Mouse (Mus musculus) layer of hippocampus, adult 8-10 months (tissue): ENCODE data around the gene Pkp2. TPM values are rescaled to one million over a fixed set of nuclear protein-coding genes. Genes with fewer than 3 reads are reported as not detected.
"Not testable (repeated sequence)": the region's sequence is repeated elsewhere in the genome, so short reads cannot be mapped to it uniquely, and the experiment has no call there.

Experiments
- DNase-seq, 2 experiments: peaks; one replicate each; pipeline ENCODE4 v3.0.0; 2022; ENCODE audit warnings: low spot score in 2 of 2
- total RNA-seq, 4 experiments: library from RNA; stranded (reverse); gene quantifications; 2 replicates each; pipeline ENCODE4 v1.2.4; 2022

Gene Pkp2
- 10 to 100 TPM; 33.4 to 48.0 (median 40.4) TPM for total RNA-seq

GRCm38 (mm10) chr16:16213079-16213760 lies at the start of gene Pkp2:
TSS of gene Pkp2 (plus strand) at chr16:16213318.
- DNase-seq: peak in 1 of 2 experiments; percentile 43

DNA sequence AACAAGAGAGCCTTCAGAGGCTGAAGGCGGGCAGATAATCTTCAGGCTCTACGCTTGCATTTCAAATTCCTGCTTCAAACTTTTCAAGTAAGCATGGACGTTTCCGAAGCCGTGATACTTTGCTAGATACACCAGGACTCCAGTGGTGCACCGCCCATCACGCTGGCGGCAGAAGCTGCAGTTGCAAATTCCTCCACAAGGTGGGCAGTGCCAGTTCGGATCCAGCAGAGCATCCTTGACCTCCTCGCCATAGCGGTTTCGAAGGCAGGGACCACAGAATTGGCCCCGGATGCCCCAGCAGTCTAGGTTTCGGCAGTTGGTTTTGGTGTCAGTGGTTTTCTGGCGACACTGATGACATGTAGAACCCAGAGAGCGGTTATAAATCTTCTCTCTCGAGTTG lies 15.7 kb upstream of the Pkp2 start:
- DNase-seq: no peak

DNA sequence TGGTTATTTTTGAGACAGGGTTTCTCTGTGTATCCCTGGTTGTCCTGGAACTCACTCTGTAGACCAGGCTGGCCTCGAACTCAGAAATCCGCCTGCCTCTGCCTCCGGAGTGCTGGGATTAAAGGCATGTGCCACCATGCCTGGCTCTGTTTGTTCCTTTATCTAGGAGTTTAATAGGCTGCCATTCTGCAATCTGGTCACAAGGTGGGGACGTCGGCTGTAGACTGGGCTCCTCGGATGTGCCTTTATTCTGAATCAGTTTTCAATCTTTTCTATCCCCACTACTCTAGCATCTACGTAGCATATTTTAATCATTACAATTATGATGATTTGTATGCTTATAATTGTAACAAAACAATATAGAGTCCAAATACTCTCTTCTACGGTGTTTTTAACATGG lies 11.1 kb upstream of the Pkp2 start:
- DNase-seq: peak in 1 of 2 experiments; percentile 44

DNA sequence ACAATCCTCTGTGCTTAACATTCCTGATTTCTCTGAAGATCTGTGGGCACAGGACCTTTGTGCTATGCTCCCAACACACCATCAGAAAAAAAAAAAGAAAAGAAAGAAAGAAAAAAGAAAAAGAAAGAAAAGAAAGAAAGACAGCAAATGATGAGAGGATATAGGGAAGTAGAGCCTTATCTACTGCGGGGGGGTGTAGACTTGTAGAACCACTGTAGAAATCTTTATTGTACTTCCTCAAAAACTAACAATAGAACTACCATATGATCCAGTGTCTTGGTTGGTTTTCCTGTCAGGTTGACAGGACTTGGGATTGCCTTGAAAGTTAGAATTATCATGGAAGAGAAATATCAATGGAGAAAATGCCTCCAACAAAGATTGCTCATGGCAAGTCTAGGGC lies 8.5 kb upstream of the Pkp2 start:
- no peak for DNase-seq

DNA sequence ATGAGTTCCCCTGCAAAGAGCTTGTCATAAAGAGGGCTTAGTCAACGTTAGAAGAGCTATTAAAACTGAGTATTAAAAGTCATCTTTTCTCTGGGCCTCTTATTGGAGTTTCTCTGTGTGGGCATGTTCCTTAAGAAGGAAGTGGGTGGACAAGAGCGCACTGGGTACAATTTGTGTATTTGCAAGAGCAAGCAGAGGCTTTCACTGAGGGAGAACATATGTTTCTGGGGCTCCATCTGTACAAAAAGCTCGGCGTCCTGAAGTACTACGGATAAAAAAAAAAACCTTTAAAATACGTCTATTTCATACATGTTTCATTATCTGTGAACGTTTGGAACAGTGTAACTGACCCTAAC lies 417 bp upstream of the Pkp2 start:
- peak; percentile 28 to 31 for DNase-seq

DNA sequence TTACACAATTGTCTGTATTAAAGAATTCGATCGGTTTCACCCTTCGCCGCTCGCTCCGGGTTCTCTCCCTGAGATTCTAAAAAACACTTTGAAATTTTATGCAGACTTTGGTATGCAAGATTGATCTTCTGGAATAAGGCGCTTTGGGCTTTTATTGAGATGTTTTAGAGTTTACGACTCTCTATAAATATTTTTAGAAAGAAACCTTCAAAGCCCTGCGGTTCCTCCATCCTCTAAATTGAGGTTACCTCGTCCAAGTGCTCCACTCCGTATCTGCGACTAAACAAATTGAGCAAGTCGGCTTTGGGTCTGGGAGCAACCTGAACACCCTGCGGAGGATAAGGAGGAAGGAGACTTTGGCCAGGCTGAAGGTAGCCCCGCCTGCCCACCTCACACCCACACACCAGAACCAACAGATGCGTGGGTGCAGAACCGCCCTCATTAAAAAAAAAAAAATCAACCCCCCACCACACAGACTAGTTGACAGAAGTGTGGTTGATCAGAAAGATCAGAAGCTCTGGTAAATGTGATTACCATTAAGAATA lies 715 bp downstream of the Pkp2 start:
- no peak for DNase-seq

DNA sequence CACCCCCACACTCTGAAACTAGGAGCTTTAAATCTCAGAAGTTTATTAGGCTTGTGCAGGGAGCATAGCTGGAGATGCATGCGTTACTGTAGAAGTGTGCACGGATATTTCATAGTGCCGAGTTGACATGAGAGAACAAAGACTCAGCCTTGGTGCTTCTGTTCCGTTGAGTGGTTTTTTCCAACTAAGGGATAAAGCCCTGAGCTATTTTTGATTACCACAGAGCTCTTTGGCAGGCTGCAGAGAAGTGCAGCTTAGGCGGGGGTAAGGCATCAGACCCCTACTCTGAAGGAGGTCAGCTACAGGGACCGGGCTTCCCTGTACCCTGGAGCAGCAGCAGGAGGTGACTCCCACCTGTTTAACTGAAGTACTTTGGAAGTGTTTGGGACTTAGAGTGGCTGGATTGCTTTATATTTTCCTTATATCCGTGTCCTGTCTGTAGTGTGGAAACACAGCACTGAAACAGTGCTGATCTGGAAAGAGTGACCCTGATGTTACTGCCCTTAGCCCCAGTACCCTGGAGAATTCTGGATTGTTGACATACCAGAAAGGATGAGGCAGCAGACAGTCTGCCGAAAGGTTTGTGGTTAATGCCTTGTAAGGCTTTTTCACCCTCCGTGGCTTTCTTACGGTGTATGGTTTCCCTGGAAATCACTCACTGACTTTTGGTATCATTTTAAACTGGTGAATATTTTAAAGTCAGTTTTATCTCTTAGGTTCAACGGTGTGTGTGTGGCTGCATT lies 2.7 kb downstream of the Pkp2 start:
- no peak for DNase-seq

GRCm38 (mm10) chr16:16216934-16217333 lies 3.8 kb downstream of the Pkp2 start:
- DNase-seq: no peak

GRCm38 (mm10) chr16:16219835-16220234 lies 6.7 kb downstream of the Pkp2 start:
- DNase-seq: no peak

DNA sequence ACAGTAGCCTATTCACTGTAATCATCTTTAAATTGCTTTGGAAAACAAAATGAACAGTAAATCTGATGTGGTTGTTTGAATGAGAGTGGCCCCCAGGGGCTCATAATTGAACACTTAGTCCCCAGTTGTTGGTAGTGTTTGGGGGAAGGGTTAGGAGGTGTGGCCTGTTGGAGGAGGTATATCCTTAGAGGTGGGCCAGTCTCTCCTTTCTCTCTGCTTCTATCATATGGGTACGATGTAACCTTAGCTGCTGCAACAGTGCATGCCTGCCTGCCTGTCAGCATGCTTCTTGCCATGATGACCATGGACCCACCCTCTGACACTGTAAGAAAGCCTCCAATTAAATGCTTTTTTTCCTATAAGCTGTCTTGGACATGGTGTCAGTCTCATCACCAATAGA lies 9.5 kb downstream of the Pkp2 start:
- no peak for DNase-seq

DNA sequence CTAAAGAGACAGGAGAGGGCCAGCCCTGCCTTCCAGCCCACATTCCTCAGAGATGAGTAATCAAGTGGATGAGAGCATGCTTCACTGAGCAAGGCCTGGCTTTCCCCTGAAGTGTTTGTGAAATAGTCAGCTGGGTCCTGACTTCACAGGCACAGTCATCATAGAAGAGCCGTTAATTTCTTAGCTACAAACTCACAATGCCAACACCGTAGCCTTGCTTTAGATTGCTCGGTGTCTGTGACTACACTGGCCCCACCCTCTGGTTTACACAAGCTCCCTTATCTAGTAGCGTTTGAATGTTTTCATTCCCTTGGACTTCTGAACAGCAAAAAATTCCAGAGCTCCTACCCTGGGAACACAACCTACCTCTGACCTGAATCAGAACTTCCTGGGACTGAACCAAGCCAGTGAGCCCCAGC lies 11.4 kb downstream of the Pkp2 start:
- no peak for DNase-seq

DNA sequence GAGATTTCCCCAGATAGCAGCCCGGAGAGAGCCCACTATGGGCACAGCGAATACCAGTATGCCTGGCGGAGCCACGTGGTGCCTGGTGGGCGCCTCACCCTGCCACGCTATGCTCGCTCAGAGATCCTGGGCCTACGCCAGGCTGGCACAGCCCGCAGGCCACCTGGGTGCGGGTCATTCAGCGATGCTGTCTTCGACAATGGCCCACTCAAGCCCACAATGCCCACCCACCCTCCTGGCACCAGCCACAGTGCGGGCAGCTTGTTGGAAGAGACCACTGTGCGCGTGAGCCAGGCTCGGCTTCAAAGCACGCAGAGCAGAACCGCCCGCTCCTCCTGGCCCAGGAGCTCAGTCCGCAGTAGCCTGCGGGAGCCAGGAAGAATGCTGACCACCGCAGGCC lies 12.7 kb downstream of the Pkp2 start:
- DNase-seq: peak in 1 of 2 experiments; percentile 42

- no peak for DNase-seq
Measured at GRCm38 (mm10) chr16:16230439-16230838, 17.3 kb downstream of the Pkp2 start.

GRCm38 (mm10) chr16:16233919-16234318 lies 20.8 kb downstream of the Pkp2 start:
- no peak for DNase-seq

- DNase-seq: not testable (repeated sequence)
Measured at GRCm38 (mm10) chr16:16236681-16237080, 23.6 kb downstream of the Pkp2 start.

GRCm38 (mm10) chr16:16238356-16238755 lies 25.2 kb downstream of the Pkp2 start:
- DNase-seq: no peak

DNA sequence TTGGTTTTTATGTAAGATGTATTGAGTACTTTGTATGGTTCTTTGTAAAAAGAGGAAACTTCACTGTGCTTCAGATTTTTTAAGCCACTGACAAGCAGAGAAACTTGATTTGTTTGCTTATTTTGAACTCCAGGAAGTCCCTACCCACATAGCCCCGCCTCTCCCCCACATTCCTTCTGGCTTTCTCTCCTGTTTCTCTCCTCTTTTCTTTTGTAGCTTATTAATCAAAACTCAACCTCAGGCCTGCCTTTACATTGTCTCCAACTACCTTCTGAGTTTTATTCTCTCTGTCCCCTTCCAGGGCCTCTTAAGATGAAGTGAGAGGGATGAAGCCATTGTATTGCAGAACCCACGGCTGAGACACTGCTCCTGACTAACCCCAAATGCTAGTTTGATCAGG lies 31.6 kb downstream of the Pkp2 start:
- no peak for DNase-seq

GRCm38 (mm10) chr16:16250470-16250869 lies 37.4 kb downstream of the Pkp2 start:
- no peak for DNase-seq

- DNase-seq: no peak
Measured at GRCm38 (mm10) chr16:16253326-16254074, 40.4 kb downstream of the Pkp2 start.

GRCm38 (mm10) chr16:16255217-16255616 lies 42.1 kb downstream of the Pkp2 start:
- no peak for DNase-seq

- no peak for DNase-seq
Measured at GRCm38 (mm10) chr16:16255874-16256273, 42.8 kb downstream of the Pkp2 start.

- DNase-seq: no peak
Measured at GRCm38 (mm10) chr16:16256672-16257071, 43.6 kb downstream of the Pkp2 start.
